Mouse (Mus musculus) adrenal gland (tissue): ENCODE data around the gene Lnpep.
"Not testable (repeated sequence)": the region's sequence is repeated elsewhere in the genome, so short reads cannot be mapped to it uniquely, and the experiment has no call there.

ENCODE experiments used
- intact Hi-C: fragments of 180-260 bp; cut with DNase I; formaldehyde crosslinking; loops from one replicate; pipeline ENCODE4 v1.15.1; 2025

Lnpep gene

GRCm38 (mm10) chr17:17499278-17499677 is 125.6 kb downstream of the Lnpep start:
- intact Hi-C loops = no loop called here

DNA sequence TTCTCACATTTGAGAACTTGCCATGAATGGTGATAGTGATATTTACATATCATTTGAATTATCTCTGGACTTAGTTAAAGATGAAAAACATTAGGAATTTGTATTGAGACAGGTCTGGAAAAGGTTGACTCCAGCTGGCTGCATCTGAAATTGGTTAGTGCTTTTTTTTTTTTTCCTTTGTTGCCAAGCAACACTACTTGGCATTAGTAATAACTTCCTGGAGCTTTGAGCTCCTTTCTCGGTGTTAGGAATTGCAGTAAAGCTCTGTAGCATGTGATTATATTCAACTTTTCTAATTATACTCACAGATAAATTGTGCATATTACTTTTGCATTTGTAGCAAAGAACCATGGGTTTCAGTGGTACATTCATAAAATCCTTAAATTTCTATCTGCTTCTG is 126.0 kb downstream of the Lnpep start:
- intact Hi-C loops = no loop called here

DNA sequence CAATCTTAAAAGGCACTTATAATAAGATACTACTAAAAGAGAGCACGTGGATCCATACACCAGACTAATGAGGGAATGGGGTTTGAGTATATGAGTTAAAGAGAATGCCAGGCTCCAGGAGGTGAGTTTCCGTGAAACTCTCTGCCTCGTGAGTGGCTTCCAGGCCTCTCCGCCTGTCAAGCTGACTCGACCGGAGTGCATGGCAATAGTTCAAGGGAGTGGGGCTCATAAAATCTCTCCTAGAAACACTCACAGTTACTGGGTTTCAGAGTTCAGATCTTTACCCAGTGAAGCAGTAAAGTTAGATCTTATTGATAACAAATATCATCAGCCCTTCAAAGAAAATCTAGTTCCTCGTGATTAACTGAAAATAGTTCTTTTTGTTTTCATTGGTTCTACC is 128.1 kb downstream of the Lnpep start:
- intact Hi-C loops = no loop called here

GRCm38 (mm10) chr17:17496234-17496633 is 128.6 kb downstream of the Lnpep start:
- intact Hi-C loops = not testable (repeated sequence)

DNA sequence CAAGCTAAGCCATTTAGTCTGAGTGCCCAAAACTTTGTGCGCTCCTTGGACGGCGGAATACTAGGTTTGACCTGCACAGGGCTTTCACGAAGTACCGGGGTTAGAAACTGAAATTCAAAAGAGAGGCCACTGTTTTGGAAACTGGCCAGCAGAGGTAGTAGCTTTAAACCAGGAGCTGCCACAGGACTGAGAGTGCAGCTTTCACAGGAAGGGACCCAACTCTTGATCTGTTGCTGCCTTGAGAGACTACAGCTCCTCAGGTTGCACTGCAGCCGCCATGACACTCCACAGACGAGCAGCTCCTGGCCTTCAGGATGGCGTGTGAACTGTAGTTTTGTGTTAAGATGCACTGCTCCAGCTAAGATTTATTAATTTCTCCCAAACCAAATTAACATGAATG is 132.7 kb downstream of the Lnpep start:
- intact Hi-C loops = no loop called here

- intact Hi-C loops = no loop called here
Measured at GRCm38 (mm10) chr17:17491622-17492001, 133.2 kb downstream of the Lnpep start.

DNA sequence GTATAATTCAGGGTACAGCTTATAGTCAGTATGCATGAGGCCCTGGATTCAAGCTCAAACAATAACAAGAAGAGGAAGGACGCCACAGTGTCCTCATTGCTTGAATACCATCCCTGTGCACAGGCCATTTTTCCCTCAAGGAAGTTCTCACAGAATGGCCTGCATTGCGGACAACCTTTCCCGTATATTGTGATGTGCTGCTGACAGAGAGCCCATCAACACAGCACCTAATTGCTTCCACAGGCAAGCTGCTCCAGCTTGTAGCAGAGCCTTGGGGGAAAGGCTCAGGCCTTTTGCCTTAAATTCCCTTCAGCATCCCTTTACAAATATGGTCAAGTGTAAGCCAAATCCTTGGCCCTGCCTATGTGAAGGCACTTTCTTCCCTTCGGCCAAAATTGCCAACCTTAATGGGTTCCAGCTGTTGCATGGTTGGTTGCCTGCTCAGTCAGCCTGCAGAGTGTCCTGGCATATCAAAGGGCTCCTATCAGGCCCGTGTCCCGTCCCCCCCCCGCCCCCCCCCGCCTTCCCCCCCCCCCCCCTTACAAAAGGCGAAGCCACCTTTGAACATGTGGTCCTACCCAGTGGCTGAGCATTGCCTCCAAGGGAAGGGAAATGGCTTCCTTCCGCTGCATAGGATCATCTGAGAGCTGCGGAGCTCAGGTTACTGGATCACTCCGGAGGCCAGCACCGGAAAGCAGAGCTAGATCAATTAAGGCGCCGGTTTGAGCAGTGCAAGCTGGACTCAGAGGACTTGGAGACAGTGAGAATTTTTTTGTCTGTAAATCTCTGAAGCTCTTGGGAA is 133.8 kb downstream of the Lnpep start:
- intact Hi-C loops = no loop called here

GRCm38 (mm10) chr17:17485789-17486188 is 139.1 kb downstream of the Lnpep start:
- intact Hi-C loops = no loop called here
